Mouse (Mus musculus): ENCODE results near the gene Ncoa7.

Gene Ncoa7

DNA sequence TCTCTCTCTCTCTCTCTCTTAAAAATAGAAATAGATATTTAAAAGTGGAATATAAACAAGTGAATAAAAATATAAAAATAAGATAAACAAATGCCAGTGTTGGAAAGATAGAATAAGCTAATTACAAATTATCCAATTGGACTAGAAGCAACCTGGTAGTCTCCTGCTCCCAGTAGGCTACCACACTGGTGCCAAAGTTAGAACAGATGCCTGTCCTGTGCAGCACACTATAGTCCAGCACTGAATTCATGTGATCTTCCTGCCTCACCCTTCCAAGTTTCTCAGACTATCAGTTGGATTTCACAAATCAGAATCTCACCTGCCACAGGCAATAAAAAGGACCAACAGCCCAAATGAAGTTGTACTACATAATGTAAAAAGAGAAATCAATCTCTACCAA is 59.9 kb downstream of the Ncoa7 start:
- DNase-seq (ENCODE audit: low spot score) = no peak

DNA sequence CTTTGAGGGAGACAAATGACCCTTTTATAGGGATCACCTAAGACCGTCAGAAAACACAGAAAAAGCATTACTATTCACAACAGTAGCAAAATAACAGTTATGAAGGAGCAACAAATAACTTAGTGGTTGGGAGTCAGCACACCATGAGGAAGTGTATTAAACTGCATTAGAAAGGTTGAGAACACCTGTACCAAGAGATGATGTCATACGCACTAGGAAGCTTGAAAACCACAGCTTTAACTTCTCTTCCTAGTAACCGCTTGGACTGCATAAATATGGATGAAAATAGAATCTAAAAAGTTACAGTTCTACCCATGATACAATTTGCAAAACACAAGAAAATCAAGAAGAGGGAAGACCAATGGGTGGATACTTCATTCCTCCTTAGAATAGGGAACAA is 64.7 kb downstream of the Ncoa7 start:
- DNase-seq (ENCODE audit: low spot score) = no peak

DNA sequence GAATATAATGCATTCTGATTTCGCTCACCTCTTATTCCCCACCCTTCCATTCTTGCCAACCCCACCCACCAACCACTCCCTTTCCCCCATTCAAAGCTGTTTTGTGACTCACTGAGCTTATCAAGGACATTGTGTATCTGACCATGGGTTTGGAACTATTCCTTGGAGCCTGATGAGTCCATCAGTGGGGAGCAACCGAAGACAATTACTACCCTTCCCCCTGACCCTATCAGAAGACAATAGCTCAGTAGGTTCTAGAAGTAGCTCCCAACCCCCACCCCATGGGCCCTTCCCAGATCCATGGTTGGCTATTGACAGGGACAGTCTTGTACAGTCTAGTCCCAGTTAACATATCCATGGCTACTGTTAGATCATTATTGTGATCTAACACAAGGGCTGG is 65.8 kb downstream of the Ncoa7 start:
- no peak for DNase-seq (ENCODE audit: low spot score)

DNA sequence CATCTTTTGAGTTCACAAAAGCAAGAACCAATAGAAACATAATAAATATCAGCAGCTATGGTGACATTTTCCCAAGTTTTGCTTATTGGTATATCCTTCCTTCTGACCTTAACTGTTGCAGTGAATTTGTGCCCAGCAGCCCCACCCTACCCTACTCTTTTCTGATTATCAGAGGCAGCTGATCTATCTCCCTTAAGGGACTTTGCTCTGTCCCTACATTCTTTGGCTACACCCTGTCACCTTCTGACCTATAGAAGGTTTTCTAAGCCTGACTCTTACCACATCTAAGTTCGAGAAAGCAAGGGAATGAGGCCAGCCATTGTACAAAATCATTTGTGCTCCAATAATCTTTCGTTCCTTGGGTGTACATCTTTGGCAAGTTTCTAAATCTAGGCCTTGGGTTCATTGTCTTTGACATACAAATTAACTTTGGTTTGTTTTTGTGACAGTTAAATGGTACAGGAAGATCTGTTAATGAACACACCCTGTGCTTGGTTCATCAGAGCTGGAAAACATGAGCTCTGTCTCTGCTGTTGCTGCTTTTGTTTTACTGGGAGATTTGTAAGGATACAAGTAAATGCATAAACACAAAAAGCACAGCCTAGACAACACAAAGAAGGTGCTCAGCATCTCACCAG is 69.9 kb downstream of the Ncoa7 start:
- no peak for DNase-seq (ENCODE audit: low spot score)

DNA sequence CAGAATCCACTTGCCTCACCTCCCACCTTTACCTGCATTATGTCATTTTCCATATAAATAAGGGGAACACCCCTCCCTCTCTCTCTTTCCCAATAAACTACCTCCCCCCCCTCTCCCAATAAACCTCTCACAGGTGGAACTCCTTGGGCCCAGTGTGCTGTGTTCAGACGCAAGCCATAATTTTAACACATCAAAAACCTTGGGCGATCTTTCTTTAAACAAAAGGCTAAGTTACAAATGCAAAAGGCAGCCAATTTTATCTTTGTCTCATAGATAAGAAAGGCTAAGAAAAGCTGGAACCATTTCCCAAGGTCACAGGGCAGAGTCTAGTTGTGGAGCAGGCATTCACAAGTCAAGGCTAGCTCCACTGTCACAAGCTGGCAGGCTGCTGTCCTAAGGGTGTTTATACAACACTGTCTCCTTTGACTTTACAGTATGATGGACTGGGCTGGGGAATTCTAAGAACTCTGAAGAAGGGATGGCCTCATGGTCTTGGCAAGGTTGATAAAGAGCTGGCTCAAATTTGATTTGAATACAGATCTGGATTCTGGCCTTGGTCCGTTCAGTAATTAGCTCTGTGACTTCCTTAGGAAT is 71.7 kb downstream of the Ncoa7 start:
- DNase-seq (ENCODE audit: low spot score) = no peak

DNA sequence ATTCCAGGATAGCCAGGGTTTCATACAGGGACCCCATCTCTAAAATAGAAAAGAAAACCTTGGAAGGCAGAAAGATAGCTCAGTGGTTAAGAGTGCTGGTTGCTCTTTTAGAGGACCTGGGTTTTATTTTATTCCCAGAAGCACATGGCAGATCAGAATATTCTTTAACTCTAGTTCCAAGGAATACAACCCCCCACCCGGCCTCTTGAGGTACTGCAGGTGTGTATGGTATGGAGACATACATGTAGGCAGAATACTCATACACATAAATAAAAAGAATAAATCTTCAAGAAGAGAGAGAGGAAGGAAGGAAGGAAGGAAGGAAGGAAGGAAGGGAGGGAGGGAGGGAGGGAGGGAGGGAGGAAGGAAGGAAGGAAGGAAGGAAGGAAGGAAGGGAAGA is 72.3 kb downstream of the Ncoa7 start:
- no peak for DNase-seq (ENCODE audit: low spot score)

DNA sequence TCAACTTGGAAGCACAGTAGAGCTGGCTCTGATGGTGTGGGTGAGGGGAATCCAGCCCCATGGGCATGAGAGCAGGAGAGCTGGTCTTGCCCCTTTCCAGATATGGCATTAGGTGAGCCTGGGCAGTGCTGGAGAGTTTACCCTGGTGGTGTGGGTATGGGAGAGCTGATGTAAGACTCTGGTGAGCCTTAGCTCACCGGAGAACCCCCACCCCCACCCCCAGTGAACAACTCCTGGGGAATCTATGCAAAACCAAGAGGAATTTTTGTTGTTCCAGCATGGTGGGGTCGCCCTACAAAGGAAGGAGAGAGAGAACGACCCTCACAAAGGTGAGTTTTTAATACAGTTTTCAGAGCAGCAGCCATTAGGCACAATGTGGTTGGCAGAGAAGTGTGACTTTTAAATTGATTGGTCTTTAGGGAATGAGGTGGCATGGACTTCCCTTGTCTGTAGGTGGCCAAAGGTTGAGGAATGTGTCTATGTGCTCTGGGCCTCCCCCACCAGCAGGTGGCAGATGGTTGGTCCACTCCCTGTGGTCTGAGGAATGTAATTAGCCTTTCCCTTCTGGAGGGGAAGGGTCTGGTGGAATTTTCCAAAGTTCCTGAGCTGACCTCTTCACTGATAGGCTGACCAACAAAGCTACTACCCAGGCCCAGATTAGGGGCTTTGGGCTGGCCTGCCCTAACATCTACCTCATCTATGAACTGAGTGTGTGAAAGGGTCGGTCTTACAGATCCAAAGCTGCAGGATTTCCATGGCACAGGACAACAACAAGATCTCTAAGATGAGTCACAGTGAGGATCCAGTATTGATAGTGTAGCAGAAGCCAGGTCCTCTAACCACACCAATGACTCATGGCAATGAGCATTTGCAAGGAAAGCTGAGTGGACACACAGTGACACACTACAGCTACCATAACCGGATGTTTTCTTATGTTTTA is 73.7 kb downstream of the Ncoa7 start:
- no peak for DNase-seq (ENCODE audit: low spot score)

DNA sequence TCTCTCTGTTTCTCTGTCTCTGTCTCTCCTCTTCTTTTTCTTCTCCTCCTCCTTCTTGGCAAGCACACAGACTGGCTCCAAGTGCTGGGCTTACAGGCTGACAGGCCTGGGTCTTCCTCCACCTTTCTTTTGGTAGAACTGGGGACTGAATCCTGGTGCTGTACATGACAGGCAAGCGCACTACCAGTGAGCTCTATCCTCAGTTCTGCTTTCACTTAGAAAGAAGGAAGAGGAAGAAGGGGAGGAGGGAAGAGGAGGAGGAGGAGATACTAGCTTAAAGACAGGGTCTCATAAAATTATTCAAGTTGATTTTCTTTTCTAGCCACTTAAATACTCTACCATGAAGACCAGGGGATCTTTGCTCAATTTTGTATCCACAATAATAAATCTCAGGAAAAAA is 80.1 kb downstream of the Ncoa7 start:
- no peak for DNase-seq (ENCODE audit: low spot score)

DNA sequence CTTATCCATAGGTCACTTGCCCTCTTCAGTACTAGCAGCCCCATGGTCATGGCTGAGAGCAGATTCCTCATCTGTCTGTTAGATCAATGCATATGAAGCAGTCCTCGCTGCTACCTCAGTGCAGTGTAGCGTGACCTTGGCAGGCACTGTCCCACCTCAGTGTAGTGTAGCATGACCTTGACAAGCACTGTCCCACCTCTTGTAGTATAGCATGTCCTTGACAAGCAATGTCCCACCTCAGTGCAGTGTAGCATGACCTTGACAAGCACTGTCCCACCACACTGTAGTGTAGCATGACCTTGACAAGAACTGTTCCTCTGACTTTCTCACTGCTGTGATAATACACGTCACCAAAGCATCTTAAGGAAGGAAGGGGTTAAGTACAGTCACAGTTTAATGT is 82.6 kb downstream of the Ncoa7 start:
- DNase-seq (ENCODE audit: low spot score) = no peak

DNA sequence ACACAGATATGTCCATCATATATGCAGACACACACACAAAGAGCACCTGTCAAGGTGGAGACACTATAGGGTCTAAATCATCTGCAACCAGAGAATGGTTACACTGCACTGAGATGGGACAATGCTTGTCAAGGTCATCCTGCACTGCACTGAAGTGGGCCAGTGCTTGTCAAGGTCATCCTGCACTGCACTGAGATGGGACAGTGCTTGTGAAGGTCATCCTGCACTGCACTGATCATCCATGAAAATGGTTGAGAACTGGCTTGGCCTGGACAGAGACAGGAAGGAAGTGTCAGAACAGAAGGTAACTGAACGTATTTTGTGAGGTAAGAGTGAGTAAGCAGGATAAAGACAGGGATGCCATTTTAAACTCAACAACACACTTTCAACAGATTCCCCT is 83.2 kb downstream of the Ncoa7 start:
- DNase-seq (ENCODE audit: low spot score) = no peak

DNA sequence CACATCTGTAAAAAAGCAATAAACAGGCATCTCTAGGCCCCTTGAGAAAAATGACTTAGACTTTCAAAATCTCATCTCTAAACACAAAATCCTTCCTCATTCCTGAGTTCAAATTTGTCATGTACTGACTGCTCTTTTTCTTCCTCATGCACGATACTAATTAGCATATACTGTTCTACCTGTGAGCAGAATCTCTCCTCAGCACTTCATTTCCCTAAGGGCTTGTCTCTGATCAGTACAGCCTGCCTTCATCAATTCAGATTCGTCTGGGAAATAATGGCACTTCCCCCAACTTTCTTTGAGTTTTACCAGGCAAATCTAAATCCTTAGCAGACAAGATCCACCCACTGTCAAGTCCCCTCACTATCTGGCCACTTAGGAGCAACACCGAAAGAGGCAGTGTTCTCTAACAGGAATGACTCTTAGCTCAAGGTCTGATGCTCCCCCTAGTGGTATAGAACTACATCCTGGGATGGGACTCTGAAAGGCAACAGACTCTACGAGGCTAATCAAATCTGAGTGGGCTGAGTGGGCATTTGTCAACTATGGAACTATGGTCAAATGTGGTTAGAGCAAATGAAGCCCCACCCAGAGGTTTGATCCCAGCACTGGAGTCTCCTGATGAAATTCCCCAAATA is 84.3 kb downstream of the Ncoa7 start:
- DNase-seq (ENCODE audit: low spot score) = no peak

DNA sequence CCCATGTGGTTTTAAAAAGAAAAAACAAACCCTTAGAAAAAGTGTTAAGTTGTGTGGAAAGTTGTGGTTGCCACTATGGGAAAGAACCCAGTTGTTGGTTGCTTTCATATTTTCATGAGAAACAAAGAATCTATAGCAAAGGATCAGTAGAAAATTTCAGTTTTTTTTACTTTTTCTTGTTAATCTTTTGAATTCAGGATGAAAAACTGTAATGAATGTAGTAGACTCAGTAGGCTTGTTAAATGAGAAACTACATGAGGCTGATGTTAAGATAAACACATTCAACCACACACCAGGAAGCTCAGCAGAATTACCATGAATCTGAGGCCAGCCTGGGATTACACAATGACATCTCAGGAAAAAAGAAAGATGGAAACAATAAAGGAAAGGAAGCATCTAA is 87.0 kb downstream of the Ncoa7 start:
- no peak for DNase-seq (ENCODE audit: low spot score)

DNA sequence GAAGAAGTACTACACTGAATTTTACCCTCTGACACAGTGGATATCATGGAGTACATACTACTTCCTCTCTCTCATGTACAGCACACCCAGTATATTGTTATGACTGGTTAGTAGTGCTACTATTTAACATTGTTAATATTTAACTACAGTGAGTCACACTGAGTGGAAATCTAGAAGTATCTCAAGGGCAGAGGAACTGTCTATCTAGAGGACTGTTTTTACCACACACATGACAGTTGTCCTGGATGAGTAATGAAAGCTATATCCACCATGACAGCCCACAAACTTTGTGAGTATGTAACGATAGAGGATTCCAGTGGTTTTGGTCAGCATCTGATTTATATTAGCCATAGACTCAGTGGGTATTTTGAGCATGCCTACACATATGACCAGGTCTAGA is 90.6 kb downstream of the Ncoa7 start:
- no peak for DNase-seq (ENCODE audit: low spot score)

DNA sequence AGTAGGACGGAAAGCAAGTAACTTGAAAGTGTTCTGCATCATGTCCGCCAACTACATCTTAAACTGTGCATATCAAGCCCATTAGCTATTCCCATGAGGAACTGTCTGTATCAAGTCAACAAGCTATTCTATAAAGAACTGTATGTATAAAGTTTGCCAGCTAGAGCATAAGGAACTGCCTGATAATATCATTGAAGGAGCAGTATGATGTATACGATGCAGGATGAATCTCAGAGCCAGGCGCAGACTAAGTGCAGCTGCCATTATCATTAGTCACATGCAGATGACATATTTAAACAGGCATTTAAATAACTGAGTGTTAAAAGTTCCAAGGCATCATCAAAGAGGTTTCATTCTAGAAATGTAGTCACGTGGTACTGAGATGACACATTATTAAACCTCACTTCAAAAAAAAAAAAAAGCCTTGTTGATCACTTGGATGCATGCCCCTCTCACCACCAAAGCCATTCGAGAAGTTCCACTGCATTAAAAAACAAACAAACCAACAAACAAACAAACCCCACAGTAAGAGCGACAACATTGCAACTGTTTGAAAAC is 93.2 kb downstream of the Ncoa7 start:
- DNase-seq (ENCODE audit: low spot score) = no peak

DNA sequence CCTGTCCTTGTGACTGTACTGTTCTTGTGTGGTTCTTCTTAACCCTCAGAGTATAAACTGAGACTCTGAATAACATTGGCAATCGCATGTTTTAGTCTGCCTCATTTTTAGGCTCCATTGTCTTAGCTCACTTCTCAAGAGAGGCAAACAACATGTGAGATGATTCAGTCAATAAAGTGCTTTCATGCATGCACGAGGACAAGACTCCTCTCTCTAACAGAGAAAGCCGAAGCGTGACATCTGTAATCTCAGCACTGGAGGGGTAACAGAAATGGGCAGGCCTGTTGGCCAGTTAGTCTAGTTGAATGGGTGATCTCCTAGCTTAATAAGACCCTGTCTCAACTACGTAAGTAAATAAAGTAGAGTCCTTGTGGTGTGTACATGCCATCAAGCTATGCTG is 95.1 kb downstream of the Ncoa7 start:
- DNase-seq (ENCODE audit: low spot score) = no peak

DNA sequence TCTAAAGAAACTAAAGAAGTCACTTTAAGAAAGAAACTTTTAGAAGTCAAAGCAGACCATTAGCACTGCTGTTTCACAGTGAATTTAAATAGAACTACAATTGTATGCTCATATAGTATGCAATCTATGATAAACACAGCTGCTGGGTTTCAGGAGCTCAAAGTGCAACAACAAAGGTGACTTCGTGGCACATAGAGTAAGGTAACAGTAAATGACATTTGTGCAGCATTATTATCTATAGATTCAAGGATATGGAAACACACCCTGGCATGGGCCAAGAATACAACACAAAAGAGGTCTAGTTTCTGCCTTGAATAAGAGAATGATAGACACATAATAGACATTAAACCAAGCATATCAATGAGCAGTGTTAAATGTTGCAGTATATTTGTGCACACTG is 100.5 kb downstream of the Ncoa7 start:
- no peak for DNase-seq (ENCODE audit: low spot score)

DNA sequence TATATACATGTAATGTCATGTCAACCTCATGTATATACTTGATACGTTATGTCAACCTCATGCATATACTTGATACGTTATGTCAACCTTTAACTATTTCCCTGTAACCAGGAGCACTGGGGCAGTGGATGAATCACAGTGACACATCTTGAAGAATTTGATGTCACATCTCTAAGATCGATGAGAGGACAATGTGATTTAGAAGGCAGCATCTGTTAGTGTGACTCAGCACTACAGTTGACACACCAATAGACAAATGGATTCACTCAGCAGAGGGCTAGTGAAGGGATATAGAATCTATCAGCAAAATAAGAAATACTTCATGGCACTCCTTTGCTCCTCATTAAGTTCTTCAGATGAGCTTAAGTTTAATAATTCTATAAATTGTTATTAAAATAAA is 116.3 kb downstream of the Ncoa7 start:
- DNase-seq (ENCODE audit: low spot score) = no peak

DNA sequence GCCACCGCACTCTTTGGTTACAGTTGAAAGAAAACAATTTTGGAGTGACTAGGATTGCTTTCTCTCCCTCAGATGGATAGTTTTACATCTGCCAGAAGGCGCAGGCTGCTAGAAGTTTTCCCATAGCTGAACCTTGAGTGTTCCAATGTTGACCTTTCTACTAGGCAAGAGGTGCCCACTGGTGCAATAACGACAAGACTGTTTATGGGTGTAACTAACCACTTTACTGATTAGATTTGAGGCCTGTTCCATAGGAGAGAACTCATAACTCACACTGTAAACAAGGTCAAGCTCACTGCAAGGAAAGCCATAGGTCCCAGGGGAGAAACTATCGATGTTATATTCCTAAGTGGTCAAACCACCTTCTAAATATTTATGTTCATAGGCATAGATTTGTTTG is 119.7 kb downstream of the Ncoa7 start:
- no peak for DNase-seq (ENCODE audit: low spot score)

DNA sequence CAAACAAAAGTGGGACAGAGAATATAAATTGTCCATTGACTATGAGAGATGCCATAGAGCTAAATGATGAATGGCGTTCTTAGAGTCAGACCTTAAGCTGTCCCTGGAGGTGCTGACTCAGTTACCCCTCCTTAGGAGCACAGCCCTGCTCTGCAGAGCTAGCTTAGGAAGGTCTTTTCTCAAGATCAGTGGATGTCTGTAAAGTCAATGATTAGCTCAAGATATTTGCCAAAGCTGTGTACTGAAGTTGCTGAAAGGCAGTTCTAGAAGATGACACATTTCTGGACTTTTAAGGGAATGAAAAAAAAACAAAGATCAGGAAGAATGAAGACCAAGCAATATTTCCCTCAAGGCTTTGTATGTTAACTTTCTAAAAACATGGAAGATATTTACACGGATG is 123.4 kb downstream of the Ncoa7 start:
- no peak for DNase-seq (ENCODE audit: low spot score)

DNA sequence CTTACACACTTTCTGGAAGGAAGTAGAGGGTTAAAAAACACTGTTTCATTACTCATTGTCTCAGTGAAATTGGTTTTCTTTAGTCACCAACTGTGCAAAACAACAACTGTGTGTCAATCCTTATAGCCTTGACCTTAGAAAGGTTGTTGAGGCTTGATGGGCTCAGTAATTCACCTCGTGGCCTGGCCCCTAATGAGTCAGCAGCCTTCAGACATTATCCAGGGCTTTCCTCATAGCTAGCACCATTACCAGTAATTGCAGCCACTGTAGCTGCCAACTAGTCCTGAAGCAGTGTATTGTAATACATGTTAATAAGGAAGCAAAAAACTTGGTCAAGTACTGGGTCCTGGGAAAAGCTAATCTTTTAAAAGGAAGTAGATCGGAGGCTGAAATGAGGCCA is 125.1 kb downstream of the Ncoa7 start:
- DNase-seq (ENCODE audit: low spot score) = no peak

DNA sequence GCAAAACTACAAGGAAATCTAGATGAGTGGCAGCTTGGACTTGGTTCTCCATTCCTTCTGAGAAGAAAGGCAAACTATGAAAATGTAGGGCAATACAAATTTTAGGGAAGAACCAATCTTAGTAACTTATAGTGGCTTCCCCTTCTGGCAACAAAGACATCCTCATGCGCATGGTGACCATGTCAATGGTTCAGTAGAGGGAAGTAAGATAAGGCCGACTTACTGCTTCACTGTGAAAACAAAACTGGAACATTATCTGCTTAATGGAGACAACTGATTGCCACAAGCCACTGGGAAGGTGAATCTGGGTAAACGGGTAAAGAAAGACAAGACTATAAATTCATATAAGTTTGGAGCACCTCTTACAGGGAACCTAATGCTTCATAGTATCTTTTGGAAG is 128.3 kb downstream of the Ncoa7 start:
- DNase-seq (ENCODE audit: low spot score) = no peak

DNA sequence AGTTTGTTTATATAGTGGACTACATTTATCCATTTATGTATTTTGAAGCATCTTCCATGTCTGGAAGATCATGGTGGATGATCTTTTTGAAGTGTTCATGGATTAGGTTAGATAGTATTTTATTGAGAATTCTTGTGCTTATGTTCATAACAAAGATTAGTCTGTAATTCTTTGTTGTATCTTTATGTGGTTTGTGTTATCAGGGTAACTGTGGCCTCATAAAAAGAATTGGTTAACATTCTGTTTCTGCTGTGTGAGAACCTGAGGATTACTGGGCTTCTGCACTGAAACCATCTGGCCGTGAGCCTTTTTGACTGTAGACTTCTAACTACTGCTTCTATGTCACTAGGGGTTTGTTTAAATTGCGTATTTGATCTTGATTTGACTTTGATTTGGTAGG is 136.5 kb downstream of the Ncoa7 start:
- no peak for DNase-seq (ENCODE audit: low spot score)

Data from ovary, postnatal 10 days (tissue).